Mouse (Mus musculus): ENCODE results near the gene Olfr792.

Gene Olfr792

GRCm38 (mm10) chr10:129538862-129539261 is at the start of gene Olfr792:
Gene Olfr792 (plus strand): TSS chr10:129539162.
- no peak for DNase-seq

- DNase-seq: no peak
Measured at GRCm38 (mm10) chr10:129490101-129490500, 48.9 kb upstream of the Olfr792 start.

GRCm38 (mm10) chr10:129498192-129498591 is 40.8 kb upstream of the Olfr792 start, which contains the start of gene Olfr790:
Gene Olfr790 (plus strand): TSS chr10:129498492.
- DNase-seq: no peak

GRCm38 (mm10) chr10:129521492-129521891 is 17.5 kb upstream of the Olfr792 start, which contains the start of gene Olfr791:
Gene Olfr791 (plus strand): TSS chr10:129521792.
- DNase-seq: no peak

- no peak for DNase-seq
Measured at GRCm38 (mm10) chr10:129549354-129549753, 10.4 kb downstream of the Olfr792 start.

- no peak for DNase-seq
Measured at GRCm38 (mm10) chr10:129567355-129567754, 28.4 kb downstream of the Olfr792 start, which contains the start of gene Olfr794. Gene Olfr794 (plus strand): TSS chr10:129567655.

GRCm38 (mm10) chr10:129577066-129577465 is 38.1 kb downstream of the Olfr792 start:
- DNase-seq: no peak
